Comparison of ENCODE assay signal across 7 mouse cellular contexts in genomic region chr17:46265918-46266618, GRCm38 (mm10). TPM values are rescaled to one million over a fixed set of nuclear protein-coding genes. Genes with fewer than 3 reads are reported as not detected.
A peak's percentile ranks its signal among the peaks of the same experiment; 100 is the strongest.
DNase-seq lines count a peak whose midpoint lies in the region; ATAC-seq and TF ChIP-seq lines count a peak whose summit lies in the region.

No protein-coding gene starts in this region.

- TF ChIP-seq POLR2A in small intestine, adult 2 months (IDR thresholded peaks at IDR 0.05; ENCODE audit: low read depth, low read length) = peak; percentile 28; the same call in 1 of the 2 replicates

- ATAC-seq in activated CD4-positive, CD25-positive, alpha-beta regulatory T cell, adult 4 months = peak; percentile 57
- peak; percentile 54; the same call in 1 of the 2 replicates for ATAC-seq in intestine, embryonic 14.5 days (replicated peaks; ENCODE audit: low FRiP score, low TSS enrichment, low read depth)

- intact Hi-C loops in left cerebral cortex, postnatal 14 days (cut with DNase I) = loop anchor here (2.0 to 5.0 kb wide), 2 partner anchors 33 to 121 kb away; no protein-coding TSS in a partner anchor

- H3K9ac ChIP-seq in intestine, embryonic 14.5 days (ENCODE audit: low read length) = no peak overlapping the region

- peaks cover 72% of the 10 kb centered on the region for H3K36me3 ChIP-seq in intestine, embryonic 14.5 days (ENCODE audit: control insufficient read depth, insufficient read depth, low read length)
- peaks cover 50% of the 10 kb centered on the region for H3K36me3 ChIP-seq in small intestine, adult 2 months (ENCODE audit: control insufficient read depth, insufficient read depth, low read length)

- no peak overlapping the region for H3K4me2 ChIP-seq in intestine, embryonic 14.5 days (ENCODE audit: low read length)

- 25% methylated on average over 14 of the region's 14 CpGs for whole genome bisulfite sequencing in intestine, embryonic 14.5 days
- WGBS in small intestine, adult 2 months = 35% methylated on average over 14 of the region's 14 CpGs

- no peaks in the 10 kb centered on the region for H3K4me1 ChIP-seq in intestine, embryonic 14.5 days (replicated peaks; ENCODE audit: control insufficient read depth, insufficient read depth, low read length)
- peaks cover 34% of the 10 kb centered on the region for H3K4me1 ChIP-seq in small intestine, adult 2 months (ENCODE audit: control insufficient read depth, insufficient read depth, insufficient read length, low read length)

- no peak overlapping the region for H3K27ac ChIP-seq in intestine, embryonic 14.5 days (ENCODE audit: low read depth)
- peak overlapping the region; percentile 42; the same call in 1 of the 2 replicates for H3K27ac ChIP-seq in small intestine, adult 2 months (ENCODE audit: insufficient read depth, low read depth, low read length)

- no peaks in the 10 kb centered on the region for H3K9me3 ChIP-seq in intestine, embryonic 14.5 days (ENCODE audit: control insufficient read depth, low read length)

- peak; percentile 95; the same call in 1 of the 2 replicates for TF ChIP-seq CTCF in small intestine, adult 2 months (IDR thresholded peaks at IDR 0.05; ENCODE audit: extremely low read depth, insufficient read length, insufficient replicate concordance, low read depth, low read length)

- peak; percentile 93 to 94 for DNase-seq in cerebellum, postnatal 25 days
- peak; percentile 90 to 91 for DNase-seq in frontal cortex, postnatal 36 days (ENCODE audit: low spot score in 2 of 2)
- DNase-seq in intestine, embryonic 14.5 days (ENCODE audit: low spot score) = peak; percentile 94
- DNase-seq in left cerebral cortex, postnatal 14 days (ENCODE audit: low spot score in 2 of 2) = peak; percentile 88 to 89
- DNase-seq in mesoderm, embryonic 11.5 days (ENCODE audit: low read depth, low spot score) = peak; percentile 75

- H3K27me3 ChIP-seq in intestine, embryonic 14.5 days (replicated peaks; ENCODE audit: control insufficient read depth, insufficient read depth, low read length) = no peaks in the 10 kb centered on the region
- no peaks in the 10 kb centered on the region for H3K27me3 ChIP-seq in small intestine, adult 2 months (ENCODE audit: control insufficient read depth, insufficient read depth, low read length)

- no peak overlapping the region for H3K4me3 ChIP-seq in intestine, embryonic 14.5 days (ENCODE audit: low read depth, low read length)
- no peak overlapping the region for H3K4me3 ChIP-seq in small intestine, adult 2 months (ENCODE audit: low read depth, low read length)

RNA-seq across cellular contexts. Expression of gene Lrrc73, which starts 12.7 kb away (rescaled TPM):
- polyA plus RNA-seq in activated CD4-positive, CD25-positive, alpha-beta regulatory T cell, adult 4 months (2017; shearing (Covaris generic)) = under 1 TPM in 1 of 2 experiments, not detected in 1; 0.42 TPM
- polyA plus RNA-seq in intestine, embryonic 14.5 days (2014; fragmentation: Nextera tagmentation; extraction: Ambion mirVana) = 0.55 and 0.65 TPM in 2 replicates
- 10 to 100 TPM; 91.0 to 98.8 TPM for total RNA-seq in left cerebral cortex, postnatal 14 days (2021)
- 1.9 and 2.8 TPM in 2 replicates for polyA plus RNA-seq in small intestine, adult 2 months (2012; rRNA removed)

RNA-seq across cellular contexts. Expression of gene Tjap1, which starts 16.8 kb away (rescaled TPM):
- 10 to 100 TPM; 22.5 to 24.1 TPM for polyA plus RNA-seq in activated CD4-positive, CD25-positive, alpha-beta regulatory T cell, adult 4 months (2017; shearing (Covaris generic))
- polyA plus RNA-seq in intestine, embryonic 14.5 days (2014; fragmentation: Nextera tagmentation; extraction: Ambion mirVana) = 32.4 and 35.7 TPM in 2 replicates
- 10 to 100 TPM; 39.1 to 44.9 TPM for total RNA-seq in left cerebral cortex, postnatal 14 days (2021)
- 43.4 and 89.2 TPM in 2 replicates for polyA plus RNA-seq in small intestine, adult 2 months (2012; rRNA removed)

RNA-seq across cellular contexts. Expression of gene Yipf3, which starts 18.2 kb away (rescaled TPM):
- 10 to 100 TPM; 56.0 to 56.2 TPM for polyA plus RNA-seq in activated CD4-positive, CD25-positive, alpha-beta regulatory T cell, adult 4 months (2017; shearing (Covaris generic))
- 102 and 112 TPM in 2 replicates for polyA plus RNA-seq in intestine, embryonic 14.5 days (2014; fragmentation: Nextera tagmentation; extraction: Ambion mirVana)
- total RNA-seq in left cerebral cortex, postnatal 14 days (2021) = 10 to 100 TPM; 82.1 to 99.3 TPM
- polyA plus RNA-seq in small intestine, adult 2 months (2012; rRNA removed) = 120 and 305 TPM in 2 replicates

RNA-seq across cellular contexts. Expression of gene Polr1c, which starts 18.2 kb away (rescaled TPM):
- 100 to 1,000 TPM in 1 of 2 experiments, 10 to 100 TPM in 1; 86.1 to 118 TPM for polyA plus RNA-seq in activated CD4-positive, CD25-positive, alpha-beta regulatory T cell, adult 4 months (2017; shearing (Covaris generic))
- polyA plus RNA-seq in intestine, embryonic 14.5 days (2014; fragmentation: Nextera tagmentation; extraction: Ambion mirVana) = 93.7 and 96.4 TPM in 2 replicates
- total RNA-seq in left cerebral cortex, postnatal 14 days (2021) = 10 to 100 TPM; 34.0 to 35.2 TPM
- polyA plus RNA-seq in small intestine, adult 2 months (2012; rRNA removed) = 16.2 and 24.6 TPM in 2 replicates

RNA-seq across cellular contexts. Expression of gene Dlk2, which starts 31.2 kb away (rescaled TPM):
- polyA plus RNA-seq in activated CD4-positive, CD25-positive, alpha-beta regulatory T cell, adult 4 months (2017; shearing (Covaris generic)) = not detected
- polyA plus RNA-seq in intestine, embryonic 14.5 days (2014; fragmentation: Nextera tagmentation; extraction: Ambion mirVana) = 0.19 and 0.58 TPM in 2 replicates
- total RNA-seq in left cerebral cortex, postnatal 14 days (2021) = 10 to 100 TPM; 61.2 to 65.1 TPM
- 0.27 and 1.0 TPM in 2 replicates for polyA plus RNA-seq in small intestine, adult 2 months (2012; rRNA removed)
